Mouse (Mus musculus) kidney, postnatal 0 days (tissue): ENCODE results near the gene Mall. TPM values are rescaled to one million over a fixed set of nuclear protein-coding genes. Genes with fewer than 3 reads are reported as not detected.
A peak's percentile ranks its signal among the peaks of the same experiment; 100 is the strongest.

Source experiments
- ATAC-seq: fragments of 200-750 bp; cut with Nextera tagmentation; replicated peaks from 2 replicates; pipeline ENCODE4 v1.8.0; 2017; ENCODE audit warnings: low read depth, moderate number of reproducible peaks, moderate TSS enrichment, moderate library complexity; ENCODE audit not compliant: low FRiP score
- DNase-seq: peaks from one replicate; pipeline ENCODE4 v3.0.0-alpha.2; 2016; ENCODE audit warnings: low spot score
- H3K27ac ChIP-seq: fragments of 300-500 bp; sonication (generic); 2 replicates; pipeline ENCODE4 v1.5.1; 2014; ENCODE audit warnings: mild to moderate bottlenecking
- H3K27me3 ChIP-seq: fragments of 300-500 bp; sonication (generic); 2 replicates; pipeline ENCODE4 v1.6.1; 2014; ENCODE audit warnings: low read length, mixed read lengths; ENCODE audit not compliant: insufficient read depth
- H3K36me3 ChIP-seq: fragments of 300-500 bp; sonication (generic); 2 replicates; pipeline ENCODE4 v1.6.1; 2014; ENCODE audit warnings: low read length, mixed read lengths; ENCODE audit not compliant: insufficient read depth
- H3K4me1 ChIP-seq: fragments of 300-500 bp; sonication (generic); replicated peaks from 2 replicates; pipeline ENCODE4 v1.6.1; 2014; ENCODE audit warnings: antibody characterized with exemption, low read length, mixed read lengths; ENCODE audit not compliant: insufficient read depth
- H3K4me2 ChIP-seq: fragments of 300-500 bp; sonication (generic); 2 replicates; pipeline ENCODE4 v1.6.1; 2014; ENCODE audit warnings: mild to moderate bottlenecking, low read length, moderate library complexity, mixed read lengths
- H3K4me3 ChIP-seq: fragments of 300-500 bp; sonication (generic); replicated peaks from 2 replicates; pipeline ENCODE4 v1.5.1; 2014; ENCODE audit warnings: low read depth, low read length
- H3K9ac ChIP-seq: fragments of 300-500 bp; sonication (generic); 2 replicates; pipeline ENCODE4 v1.6.1; 2014; ENCODE audit warnings: low read depth, low read length
- H3K9me3 ChIP-seq: fragments of 300-500 bp; sonication (generic); replicated peaks from 2 replicates; pipeline ENCODE4 v1.6.1; 2016; ENCODE audit warnings: low read length, inconsistent platforms, mixed read lengths
- CTCF ChIP-seq: IDR thresholded peaks from 2 replicates; pipeline ENCODE4 v1.5.1; 2016; ENCODE audit warnings: antibody characterized with exemption, low read depth, mild to moderate bottlenecking, moderate library complexity
- WGBS: fragments of 180-500 bp; shearing (Covaris S2); extraction: QIAGEN DNeasy Blood & Tissue Kit; methylation state at CpG from one replicate; pipeline ENCODE4 v1.1.7; 2014; 5-methylcytosine and 5-hydroxymethylcytosine counted together
- polyA plus RNA-seq: library from polyadenylated mRNA; unstranded; fragments of >200 nt; fragmentation: Nextera tagmentation; extraction: Ambion mirVana; gene quantifications from 2 replicates; pipeline ENCODE4 v1.2.1, GENCODE M21; 2015

Mall gene
- polyA plus RNA-seq, 1 experiment from 2014 or later: 2.2 TPM

GRCm38 (mm10) chr2:127760429-127761000, 30.8 kb upstream of the Mall start:
- H3K27me3 ChIP-seq: no peaks in the 10 kb centered on the region
- no peak overlapping the region for H3K4me3 ChIP-seq
- no peak overlapping the region for H3K4me2 ChIP-seq
- WGBS: 79% methylated on average over 10 of the region's 10 CpGs
- H3K9ac ChIP-seq: no peak overlapping the region
- H3K27ac ChIP-seq: no peak overlapping the region
- no peak for TF ChIP-seq CTCF
- no peak for DNase-seq
- no peak for ATAC-seq
- H3K9me3 ChIP-seq: no peaks in the 10 kb centered on the region
- H3K4me1 ChIP-seq: no peaks in the 10 kb centered on the region
- H3K36me3 ChIP-seq: 0 out of 2 replicates have a peak, but pooled peaks cover 4% of the 10 kb centered on the region

DNA sequence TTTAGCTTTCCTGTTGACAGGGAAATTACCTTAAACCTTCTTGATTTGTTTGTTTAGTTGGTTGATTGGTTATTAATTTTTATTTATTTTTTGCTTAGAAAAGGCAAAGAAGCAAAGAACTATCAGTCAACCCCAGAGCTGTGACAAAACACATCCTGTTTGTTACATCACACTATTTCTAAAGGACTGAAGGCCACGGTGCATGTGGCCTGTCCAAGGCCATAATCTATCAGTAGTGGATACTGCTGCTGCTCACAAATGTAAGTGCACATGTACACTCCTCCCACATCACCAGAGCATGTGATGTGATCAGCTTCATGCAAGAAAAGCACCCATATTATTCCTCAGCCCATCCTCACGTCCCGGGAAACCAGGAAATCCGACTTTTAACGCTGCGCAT, 30.3 kb upstream of the Mall start:
- no peak for DNase-seq
- Histone ChIP-seq H3K9ac (no peak overlapping the region), H3K4me1 (no peaks in the 10 kb centered on the region), H3K27me3 (no peaks in the 10 kb centered on the region), H3K9me3 (no peaks in the 10 kb centered on the region), H3K36me3 (0 out of 2 replicates have a peak, but pooled peaks cover 4% of the 10 kb centered on the region), H3K27ac (no peak overlapping the region), H3K4me3 (no peak overlapping the region), H3K4me2 (no peak overlapping the region)
- no peak for TF ChIP-seq CTCF
- 89% methylated on average over 6 of the region's 6 CpGs for WGBS
- no peak for ATAC-seq

DNA sequence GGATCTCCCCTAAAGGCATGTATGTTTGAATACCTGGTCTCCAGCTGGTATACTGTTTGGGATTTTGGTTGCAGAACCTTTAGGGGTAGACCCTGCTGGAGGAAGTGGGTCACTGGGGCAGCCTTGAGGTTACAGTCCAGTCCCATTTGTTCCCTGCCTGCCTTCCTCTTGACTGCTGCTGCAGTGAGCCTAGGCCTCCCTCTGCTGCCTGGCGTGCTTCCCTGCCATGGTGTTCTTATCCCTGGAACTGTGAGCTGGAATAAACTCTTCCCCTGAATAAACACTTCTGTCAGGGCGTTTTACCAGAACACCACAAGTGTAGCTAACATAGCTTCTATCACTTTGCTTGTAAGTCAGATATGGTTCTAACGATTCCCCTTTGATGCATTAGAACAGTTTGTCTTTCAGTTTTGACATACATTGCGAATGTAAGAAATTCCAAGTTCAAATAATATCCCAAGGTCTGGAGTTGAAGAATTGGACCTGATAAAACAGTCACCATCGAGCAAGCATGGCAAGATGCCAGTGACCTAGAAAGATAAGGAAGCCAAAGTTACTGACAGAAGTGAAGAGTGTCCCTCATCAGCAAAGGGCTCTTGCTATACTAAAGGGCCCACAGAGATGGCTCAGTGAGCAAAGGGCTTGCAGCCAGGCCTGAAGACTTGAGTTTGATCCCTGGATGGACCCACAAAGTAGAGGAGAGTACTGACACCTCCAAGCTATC, 29.6 kb upstream of the Mall start:
- H3K27me3 ChIP-seq: no peaks in the 10 kb centered on the region
- no peaks in the 10 kb centered on the region for H3K4me1 ChIP-seq
- WGBS: 83% methylated on average over 5 of the region's 5 CpGs
- no peaks in the 10 kb centered on the region for H3K9me3 ChIP-seq
- ATAC-seq: no peak
- no peak for DNase-seq
- no peak for TF ChIP-seq CTCF
- no peak overlapping the region for H3K9ac ChIP-seq
- H3K4me2 ChIP-seq: no peak overlapping the region
- H3K36me3 ChIP-seq: 0 out of 2 replicates have a peak, but pooled peaks cover 4% of the 10 kb centered on the region
- no peak overlapping the region for H3K27ac ChIP-seq
- H3K4me3 ChIP-seq: no peak overlapping the region

GRCm38 (mm10) chr2:127757171-127757570, 27.4 kb upstream of the Mall start:
- no peak overlapping the region for H3K4me2 ChIP-seq
- no peak for TF ChIP-seq CTCF
- DNase-seq (peak; percentile 53), ATAC-seq (no peak; the same call in 1 of the 2 replicates)
- 0 out of 2 replicates have a peak, but pooled peaks cover 4% of the 10 kb centered on the region for H3K36me3 ChIP-seq
- H3K4me3 ChIP-seq: no peak overlapping the region
- no peaks in the 10 kb centered on the region for H3K9me3 ChIP-seq
- H3K4me1 ChIP-seq: no peaks in the 10 kb centered on the region
- no peaks in the 10 kb centered on the region for H3K27me3 ChIP-seq
- WGBS: 19% methylated on average over 8 of the region's 8 CpGs
- no peak overlapping the region for H3K27ac ChIP-seq
- H3K9ac ChIP-seq: no peak overlapping the region

- Histone ChIP-seq H3K4me1 (no peaks in the 10 kb centered on the region), H3K9me3 (no peaks in the 10 kb centered on the region), H3K9ac (no peak overlapping the region), H3K4me2 (no peak overlapping the region), H3K27me3 (no peaks in the 10 kb centered on the region), H3K27ac (no peak overlapping the region), H3K4me3 (no peak overlapping the region), H3K36me3 (no peaks in the 10 kb centered on the region)
- DNase-seq (no peak), ATAC-seq (no peak)
- WGBS: 89% methylated on average over 4 of the region's 4 CpGs
- TF ChIP-seq CTCF: no peak
Observed at GRCm38 (mm10) chr2:127754113-127754512, 24.4 kb upstream of the Mall start.

DNA sequence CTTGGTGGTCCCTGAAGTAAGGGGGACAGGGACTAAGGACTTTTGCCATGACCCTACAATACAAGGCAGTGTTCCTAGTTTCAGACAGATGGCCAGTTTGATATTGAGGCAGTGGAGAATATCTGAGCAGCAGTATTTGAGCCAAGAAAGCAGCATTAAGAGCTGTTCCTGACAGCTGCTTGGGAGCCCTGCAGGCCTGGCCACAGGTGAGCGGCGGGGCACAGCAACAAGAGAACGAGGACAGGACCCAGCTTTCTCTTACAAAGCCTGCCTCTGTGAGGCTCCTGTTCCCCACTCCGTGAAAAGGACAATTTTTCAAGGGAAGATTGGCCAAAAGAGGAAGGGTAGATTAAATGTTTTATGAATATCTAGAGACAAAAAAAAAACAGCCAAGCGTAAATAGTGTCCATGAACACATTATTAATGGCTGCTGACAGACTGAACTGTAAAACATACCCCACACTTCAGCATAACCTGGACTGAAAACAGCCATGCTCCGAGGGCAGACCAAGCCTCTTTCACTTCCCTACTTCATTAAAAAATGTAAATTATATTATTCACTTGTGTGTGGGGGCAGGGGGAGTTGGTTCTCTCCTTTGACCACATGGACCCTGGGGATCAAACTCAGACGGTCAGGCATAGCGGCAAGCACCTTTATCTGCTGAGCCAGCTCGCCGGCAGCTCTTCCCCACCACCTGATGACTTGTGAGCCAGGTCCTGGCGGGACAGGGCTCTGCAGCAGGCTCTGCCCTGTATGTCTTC, 22.3 kb upstream of the Mall start:
- no peak for ATAC-seq

More for the DNA sequence above, 22.3 kb upstream of the Mall start:
- Histone ChIP-seq H3K9ac (no peak overlapping the region), H3K27ac (no peak overlapping the region), H3K27me3 (no peaks in the 10 kb centered on the region), H3K9me3 (no peaks in the 10 kb centered on the region), H3K4me1 (no peaks in the 10 kb centered on the region), H3K4me2 (no peak overlapping the region), H3K36me3 (no peaks in the 10 kb centered on the region), H3K4me3 (no peak overlapping the region)
- 53% methylated on average over 11 of the region's 11 CpGs for WGBS
- no peak for DNase-seq
- no peak for TF ChIP-seq CTCF
